Mouse (Mus musculus): ENCODE measurements around the gene Ptprm.

- no peak for TF ChIP-seq EP300 (IDR thresholded peaks at IDR 0.05; ENCODE audit: low read depth)
- TF ChIP-seq CTCF (IDR thresholded peaks at IDR 0.05; ENCODE audit: low read depth) = no peak
Measured at GRCm38 (mm10) chr17:66944498-66944897, 409.8 kb downstream of the Ptprm start.

Data from liver, embryonic 14.5 days (tissue).